Mouse (Mus musculus) lung, embryonic 14.5 days (tissue): ENCODE measurements around the gene Jph4. TPM values are rescaled to one million over a fixed set of nuclear protein-coding genes. Genes with fewer than 3 reads are reported as not detected.
A peak's percentile ranks its signal among the peaks of the same experiment; 100 is the strongest.

Experiments used
- ATAC-seq: fragments of 200-750 bp; cut with Nextera tagmentation; 2 replicates; pipeline ENCODE4 v1.8.0; 2017; ENCODE audit warnings: mild to moderate bottlenecking, moderate TSS enrichment, moderate library complexity; ENCODE audit not compliant: insufficient read depth
- DNase-seq: peaks from one replicate; pipeline ENCODE4 v3.0.0-alpha.2; 2015
- H3K27ac ChIP-seq: fragments of 300-500 bp; sonication (generic); 2 replicates; pipeline ENCODE4 v1.5.1; 2014; ENCODE audit warnings: low read depth, mild to moderate bottlenecking, moderate library complexity
- H3K27me3 ChIP-seq: fragments of 300-500 bp; sonication (generic); 2 replicates; pipeline ENCODE4 v1.6.1; 2014; ENCODE audit warnings: low read length, control low read depth; ENCODE audit not compliant: insufficient read depth
- H3K36me3 ChIP-seq: fragments of 300-500 bp; sonication (generic); 2 replicates; pipeline ENCODE4 v1.6.1; 2014; ENCODE audit warnings: control low read depth; ENCODE audit not compliant: insufficient read depth
- H3K4me1 ChIP-seq: fragments of 300-500 bp; sonication (generic); 2 replicates; pipeline ENCODE4 v1.6.1; 2014; ENCODE audit warnings: antibody characterized with exemption, control low read depth; ENCODE audit not compliant: insufficient read depth
- H3K4me2 ChIP-seq: fragments of 300-500 bp; sonication (generic); 2 replicates; pipeline ENCODE4 v1.6.1; 2014; ENCODE audit warnings: mild to moderate bottlenecking
- H3K4me3 ChIP-seq: fragments of 300-500 bp; sonication (generic); 2 replicates; pipeline ENCODE4 v1.5.1; 2014; ENCODE audit warnings: low read depth, low read length
- H3K9ac ChIP-seq: fragments of 300-500 bp; sonication (generic); 2 replicates; pipeline ENCODE4 v1.6.1; 2014
- H3K9me3 ChIP-seq: fragments of 300-500 bp; sonication (generic); 2 replicates; pipeline ENCODE4 v1.6.1; 2016; ENCODE audit warnings: low read depth, low read length, control low read depth
- CTCF ChIP-seq: IDR thresholded peaks from 2 replicates; pipeline ENCODE4 v1.5.1; 2016; ENCODE audit warnings: antibody characterized with exemption, low read depth
- WGBS: fragments of 180-500 bp; shearing (Covaris S2); extraction: QIAGEN DNeasy Blood & Tissue Kit; methylation state at CpG from one replicate; pipeline ENCODE4 v1.1.7; 2014; 5-methylcytosine and 5-hydroxymethylcytosine counted together
- polyA plus RNA-seq: library from polyadenylated mRNA; unstranded; fragments of >200 nt; fragmentation: Nextera tagmentation; extraction: Ambion mirVana; gene quantifications from 2 replicates; pipeline ENCODE4 v1.2.1, GENCODE M21; 2014

The Jph4 gene
- polyA plus RNA-seq, 1 experiment from 2014 or later, result 0.37 TPM

GRCm38 (mm10) chr14:55118852-55119251, 2.1 kb upstream of the Jph4 start:
- no peak overlapping the region for H3K9ac ChIP-seq
- TF ChIP-seq CTCF, result no peak
- DNase-seq, result no peak
- H3K4me1 ChIP-seq, result no peaks in the 10 kb centered on the region
- no peak overlapping the region for H3K4me3 ChIP-seq
- no peak for ATAC-seq
- H3K27me3 ChIP-seq, result peaks cover 39% of the 10 kb centered on the region
- H3K4me2 ChIP-seq, result no peak overlapping the region
- H3K36me3 ChIP-seq, result no peaks in the 10 kb centered on the region
- 70% methylated on average over 4 of the region's 4 CpGs for WGBS
- no peaks in the 10 kb centered on the region for H3K9me3 ChIP-seq
- no peak overlapping the region for H3K27ac ChIP-seq

DNA sequence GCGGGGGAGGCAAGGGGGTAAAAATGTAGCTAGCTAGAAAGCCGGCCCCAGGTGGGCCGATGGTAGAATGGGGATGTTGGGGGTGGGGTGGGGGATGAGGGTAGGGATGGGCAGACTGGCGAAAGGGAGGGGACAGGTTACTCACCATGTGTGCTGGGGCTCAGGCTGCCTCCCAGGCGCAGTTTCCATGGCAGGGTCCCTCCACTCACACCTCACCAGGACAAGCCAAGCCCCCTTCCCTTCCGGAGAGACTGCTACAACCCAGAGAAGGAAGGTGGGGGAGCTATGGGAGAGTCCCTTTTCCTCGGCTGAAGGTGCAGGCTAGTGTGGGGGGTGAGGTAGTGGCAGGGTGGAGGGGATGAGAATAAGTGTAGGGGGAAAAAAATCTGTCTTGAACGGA, 889 bp downstream of the Jph4 start:
- peaks cover 55% of the 10 kb centered on the region for H3K27me3 ChIP-seq
- H3K27ac ChIP-seq, result no peak overlapping the region
- H3K4me3 ChIP-seq, result peak overlapping the region; percentile 55
- ATAC-seq (peak; percentile 16; the same call in 1 of the 2 replicates), DNase-seq (no peak)
- H3K9ac ChIP-seq, result no peak overlapping the region
- WGBS, result 2% methylated on average over 8 of the region's 8 CpGs
- TF ChIP-seq CTCF, result no peak
- no peaks in the 10 kb centered on the region for H3K36me3 ChIP-seq
- no peaks in the 10 kb centered on the region for H3K4me1 ChIP-seq
- no peaks in the 10 kb centered on the region for H3K9me3 ChIP-seq
- peak overlapping the region; percentile 100 for H3K4me2 ChIP-seq

GRCm38 (mm10) chr14:55114759-55115701, 1.7 kb downstream of the Jph4 start:
- peaks cover 63% of the 10 kb centered on the region for H3K27me3 ChIP-seq
- peak overlapping the region; percentile 55 for H3K4me3 ChIP-seq
- WGBS, result under 1% methylated on average over 72 of the region's 78 CpGs
- peak; percentile 75 for DNase-seq
- peak overlapping the region; percentile 61 for H3K9ac ChIP-seq
- no peaks in the 10 kb centered on the region for H3K36me3 ChIP-seq
- peak overlapping the region; percentile 100 for H3K4me2 ChIP-seq
- no peak overlapping the region for H3K27ac ChIP-seq
- H3K9me3 ChIP-seq, result no peaks in the 10 kb centered on the region
- peak; percentile 42 for TF ChIP-seq CTCF
- no peaks in the 10 kb centered on the region for H3K4me1 ChIP-seq
- ATAC-seq, result peak; percentile 73

- Histone ChIP-seq H3K4me2 (peak overlapping the region; percentile 100), H3K4me3 (peak overlapping the region; percentile 55), H3K9me3 (no peaks in the 10 kb centered on the region), H3K27me3 (peaks cover 71% of the 10 kb centered on the region), H3K27ac (no peak overlapping the region), H3K36me3 (no peaks in the 10 kb centered on the region), H3K9ac (no peak overlapping the region), H3K4me1 (peaks cover 5% of the 10 kb centered on the region; the same call in 1 of the 2 replicates)
- WGBS, result 7% methylated on average over 26 of the region's 26 CpGs
- peak; percentile 64 for TF ChIP-seq CTCF
- ATAC-seq, result no peak
- no peak for DNase-seq
Measured at GRCm38 (mm10) chr14:55113975-55114645, 2.6 kb downstream of the Jph4 start.

- H3K36me3 ChIP-seq, result no peaks in the 10 kb centered on the region
- WGBS, result 57% methylated on average over 51 of the region's 51 CpGs
- no peak overlapping the region for H3K4me3 ChIP-seq
- no peak overlapping the region for H3K27ac ChIP-seq
- H3K9ac ChIP-seq, result no peak overlapping the region
- peak overlapping the region; percentile 10; the same call in 1 of the 2 replicates for H3K4me2 ChIP-seq
- DNase-seq (no peak), ATAC-seq (no peak)
- H3K4me1 ChIP-seq, result peaks cover 5% of the 10 kb centered on the region; the same call in 1 of the 2 replicates
- peaks cover 71% of the 10 kb centered on the region for H3K27me3 ChIP-seq
- TF ChIP-seq CTCF, result no peak
- no peaks in the 10 kb centered on the region for H3K9me3 ChIP-seq
Measured at GRCm38 (mm10) chr14:55113351-55113974, 3.3 kb downstream of the Jph4 start.

GRCm38 (mm10) chr14:55111720-55112119, 5.0 kb downstream of the Jph4 start:
- H3K27ac ChIP-seq, result no peak overlapping the region
- no peak overlapping the region for H3K4me2 ChIP-seq
- ATAC-seq (no peak), DNase-seq (no peak)
- no peak overlapping the region for H3K4me3 ChIP-seq
- TF ChIP-seq CTCF, result no peak
- H3K27me3 ChIP-seq, result peaks cover 59% of the 10 kb centered on the region
- no peak overlapping the region for H3K9ac ChIP-seq
- H3K9me3 ChIP-seq, result no peaks in the 10 kb centered on the region
- 70% methylated on average over 2 of the region's 2 CpGs for WGBS
- H3K4me1 ChIP-seq, result peaks cover 5% of the 10 kb centered on the region; the same call in 1 of the 2 replicates
- H3K36me3 ChIP-seq, result no peaks in the 10 kb centered on the region
